Mouse (Mus musculus) erythroblast, embryonic 14.5 days (primary cell): ENCODE measurements around the gene 1110057P08Rik.

Source experiments
- GATA1 ChIP-seq: IDR thresholded peaks from 2 replicates; pipeline ENCODE4 v1.6.1; 2012; ENCODE audit warnings: low read length, inconsistent platforms, mixed read lengths
- TAL1 ChIP-seq: IDR thresholded peaks from 3 replicates; pipeline ENCODE4 v1.6.1; 2012; ENCODE audit warnings: low read length, inconsistent platforms, mixed read lengths

DNA sequence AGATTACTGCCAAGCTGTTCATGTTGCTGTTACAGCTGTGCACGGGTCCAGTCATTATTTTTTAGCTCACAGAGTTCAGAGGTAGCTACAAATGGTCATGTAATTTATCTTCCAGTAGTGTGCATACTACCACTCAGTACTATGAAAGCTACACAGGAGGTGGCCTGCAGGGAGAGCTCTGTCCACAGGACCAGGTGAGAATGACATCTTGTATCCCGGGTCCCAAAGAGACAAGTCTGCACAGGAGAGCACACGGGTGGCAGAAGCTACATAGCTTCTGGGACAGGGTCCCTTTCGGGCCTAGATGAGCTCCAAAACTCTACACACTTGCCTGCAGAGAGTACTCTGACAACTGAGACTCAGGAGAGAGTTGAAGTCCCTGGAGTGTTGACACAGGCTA lies 14.1 kb downstream of the 1110057P08Rik start:
- no peak for TF ChIP-seq GATA1
- no peak for TF ChIP-seq TAL1
